Mouse (Mus musculus): Measurements from ENCODE around the gene Pklr.

DNA sequence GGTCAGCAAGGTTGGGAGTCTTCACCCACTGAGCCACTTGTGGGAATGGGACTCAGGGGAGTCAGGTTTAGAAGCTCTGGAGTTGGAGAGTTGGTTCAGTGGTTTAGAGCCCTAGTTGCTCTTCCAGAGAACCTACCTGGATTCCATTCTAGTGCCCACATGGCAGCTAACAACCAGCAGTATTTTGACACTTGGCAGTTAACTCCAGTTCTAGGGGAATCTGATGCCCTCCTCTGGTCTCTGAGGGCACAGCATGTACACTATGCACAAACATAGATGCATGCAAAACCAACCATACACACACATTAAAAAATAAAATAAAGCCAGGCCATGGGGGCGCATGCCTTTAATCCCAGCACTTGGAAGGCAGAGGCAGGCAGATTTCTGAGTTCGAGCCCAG, 57.9 kb downstream of the Pklr start:
- TF ChIP-seq TAL1 (conservative IDR thresholded peaks at IDR 0.05; ENCODE audit: low read depth, low read length), result no peak
- no peak for TF ChIP-seq CTCF (IDR thresholded peaks at IDR 0.05; ENCODE audit: low read depth, low read length)
- no peak for TF ChIP-seq GATA1 (IDR thresholded peaks at IDR 0.05; ENCODE audit: borderline replicate concordance, low read length)
- no peak for TF ChIP-seq GATA2 (IDR thresholded peaks at IDR 0.05; ENCODE audit: borderline replicate concordance, low read depth, low read length)
- TF ChIP-seq POLR2AphosphoS5 (IDR thresholded peaks at IDR 0.05; ENCODE audit: insufficient replicate concordance, low read depth, low read length), result no peak
